Mouse (Mus musculus) midbrain, embryonic 11.5 days (tissue): ENCODE results near the gene Eya2. TPM values are rescaled to one million over a fixed set of nuclear protein-coding genes. Genes with fewer than 3 reads are reported as not detected.

Experiments used
- ATAC-seq: fragments of 200-750 bp; cut with Nextera tagmentation; 2 replicates; pipeline ENCODE4 v1.8.0; 2017; ENCODE audit warnings: moderate TSS enrichment, moderate library complexity; ENCODE audit not compliant: low FRiP score
- DNase-seq: peaks from one replicate; pipeline ENCODE4 v3.0.0; 2015; ENCODE audit warnings: low spot score; ENCODE audit errors: missing footprints
- H3K27ac ChIP-seq: fragments of 300-500 bp; sonication (generic); 2 replicates; pipeline ENCODE4 v1.5.1; 2014; ENCODE audit warnings: low read depth, low read length
- H3K27me3 ChIP-seq: fragments of 300-500 bp; sonication (generic); 2 replicates; pipeline ENCODE4 v1.6.1; 2014; ENCODE audit warnings: mild to moderate bottlenecking, low read length, moderate library complexity, mixed read lengths; ENCODE audit not compliant: control insufficient read depth, insufficient read depth
- H3K36me3 ChIP-seq: fragments of 300-500 bp; sonication (generic); 2 replicates; pipeline ENCODE4 v1.6.1; 2014; ENCODE audit warnings: mild to moderate bottlenecking, low read length, moderate library complexity, mixed read lengths; ENCODE audit not compliant: control insufficient read depth, insufficient read depth
- H3K4me1 ChIP-seq: fragments of 300-500 bp; sonication (generic); 2 replicates; pipeline ENCODE4 v1.6.1; 2014; ENCODE audit warnings: low read length; ENCODE audit not compliant: control insufficient read depth, insufficient read depth
- H3K4me2 ChIP-seq: fragments of 300-500 bp; sonication (generic); 2 replicates; pipeline ENCODE4 v1.6.1; 2014; ENCODE audit warnings: mild to moderate bottlenecking, moderate library complexity
- H3K4me3 ChIP-seq: fragments of 300-500 bp; sonication (generic); 2 replicates; pipeline ENCODE4 v1.5.1; 2014; ENCODE audit warnings: low read depth, low read length
- H3K9ac ChIP-seq: fragments of 300-500 bp; sonication (generic); 2 replicates; pipeline ENCODE4 v1.6.1; 2014; ENCODE audit warnings: low read length
- H3K9me3 ChIP-seq: fragments of 300-500 bp; sonication (generic); 2 replicates; pipeline ENCODE4 v1.6.1; 2016; ENCODE audit warnings: low read length; ENCODE audit not compliant: control insufficient read depth
- WGBS: fragments of 180-500 bp; shearing (Covaris S2); extraction: QIAGEN DNeasy Blood & Tissue Kit; methylation state at CpG from one replicate; pipeline ENCODE4 v1.1.7; 2014; 5-methylcytosine and 5-hydroxymethylcytosine counted together
- polyA plus RNA-seq: library from polyadenylated mRNA; unstranded; fragments of >200 nt; fragmentation: Nextera tagmentation; extraction: Ambion mirVana; gene quantifications from 2 replicates; pipeline ENCODE4 v1.2.1, GENCODE M21; 2014

Eya2 gene
- polyA plus RNA-seq, 1 experiment from 2014 or later = 6.9 TPM

GRCm38 (mm10) chr2:165708266-165708665 is 113.4 kb downstream of the Eya2 start:
- WGBS = 78% methylated on average over 9 of the region's 9 CpGs
- Histone ChIP-seq H3K9me3 (no peaks in the 10 kb centered on the region), H3K27ac (no peak overlapping the region), H3K4me1 (no peaks in the 10 kb centered on the region), H3K36me3 (no peaks in the 10 kb centered on the region), H3K4me3 (no peak overlapping the region), H3K4me2 (no peak overlapping the region), H3K9ac (no peak overlapping the region), H3K27me3 (no peaks in the 10 kb centered on the region)
- ATAC-seq (no peak), DNase-seq (no peak)

- Histone ChIP-seq H3K9ac (no peak overlapping the region), H3K4me1 (peaks cover 3% of the 10 kb centered on the region; the same call in 1 of the 2 replicates), H3K4me2 (no peak overlapping the region), H3K4me3 (no peak overlapping the region), H3K9me3 (no peaks in the 10 kb centered on the region), H3K27me3 (no peaks in the 10 kb centered on the region), H3K27ac (no peak overlapping the region), H3K36me3 (no peaks in the 10 kb centered on the region)
- ATAC-seq (no peak), DNase-seq (no peak)
- 88% methylated on average over 6 of the region's 6 CpGs for WGBS
These were observed 121.9 kb downstream of the Eya2 start for GRCm38 (mm10) chr2:165716688-165717087.

- no peaks in the 10 kb centered on the region for H3K27me3 ChIP-seq
- H3K9me3 ChIP-seq = no peaks in the 10 kb centered on the region
- no peak overlapping the region for H3K4me3 ChIP-seq
- ATAC-seq = no peak
- no peak for DNase-seq
- H3K4me1 ChIP-seq = peaks cover 3% of the 10 kb centered on the region; the same call in 1 of the 2 replicates
- H3K9ac ChIP-seq = no peak overlapping the region
- H3K4me2 ChIP-seq = no peak overlapping the region
- H3K27ac ChIP-seq = no peak overlapping the region
- 69% methylated on average over 23 of the region's 23 CpGs for WGBS
- H3K36me3 ChIP-seq = no peaks in the 10 kb centered on the region
These were observed 122.6 kb downstream of the Eya2 start for GRCm38 (mm10) chr2:165717182-165718176.

- no peak overlapping the region for H3K4me2 ChIP-seq
- 87% methylated on average over 8 of the region's 8 CpGs for WGBS
- H3K4me1 ChIP-seq = peaks cover 3% of the 10 kb centered on the region; the same call in 1 of the 2 replicates
These were observed 124.5 kb downstream of the Eya2 start for GRCm38 (mm10) chr2:165719382-165719781.

GRCm38 (mm10) chr2:165721941-165722340 is 127.1 kb downstream of the Eya2 start:
- no peak overlapping the region for H3K4me3 ChIP-seq
- 89% methylated on average over 5 of the region's 5 CpGs for WGBS
- H3K4me1 ChIP-seq = peaks cover 3% of the 10 kb centered on the region; the same call in 1 of the 2 replicates
- no peak overlapping the region for H3K4me2 ChIP-seq
- H3K27ac ChIP-seq = no peak overlapping the region
- H3K36me3 ChIP-seq = no peaks in the 10 kb centered on the region
- DNase-seq (no peak), ATAC-seq (no peak)
- no peak overlapping the region for H3K9ac ChIP-seq
- H3K27me3 ChIP-seq = no peaks in the 10 kb centered on the region
- H3K9me3 ChIP-seq = no peaks in the 10 kb centered on the region

More at GRCm38 (mm10) chr2:165719382-165719781, 124.5 kb downstream of the Eya2 start:
- H3K9me3 ChIP-seq = no peaks in the 10 kb centered on the region
- ATAC-seq (no peak), DNase-seq (no peak)
- no peak overlapping the region for H3K9ac ChIP-seq
- no peak overlapping the region for H3K27ac ChIP-seq
- H3K27me3 ChIP-seq = no peaks in the 10 kb centered on the region
- H3K36me3 ChIP-seq = no peaks in the 10 kb centered on the region
- H3K4me3 ChIP-seq = no peak overlapping the region

- Histone ChIP-seq H3K36me3 (no peaks in the 10 kb centered on the region), H3K4me1 (no peaks in the 10 kb centered on the region), H3K27me3 (no peaks in the 10 kb centered on the region), H3K4me3 (no peak overlapping the region), H3K4me2 (no peak overlapping the region), H3K9me3 (no peaks in the 10 kb centered on the region), H3K27ac (no peak overlapping the region), H3K9ac (no peak overlapping the region)
- no peak for ATAC-seq
- WGBS = 89% methylated on average over 18 of the region's 18 CpGs
- no peak for DNase-seq
These were observed 137.9 kb downstream of the Eya2 start for GRCm38 (mm10) chr2:165732552-165733238.

GRCm38 (mm10) chr2:165733701-165734100 is 138.9 kb downstream of the Eya2 start:
- no peak overlapping the region for H3K27ac ChIP-seq
- WGBS = 85% methylated on average over 8 of the region's 8 CpGs

GRCm38 (mm10) chr2:165736297-165736696 is 141.5 kb downstream of the Eya2 start:
- Histone ChIP-seq H3K9me3 (no peaks in the 10 kb centered on the region), H3K27me3 (no peaks in the 10 kb centered on the region), H3K4me2 (no peak overlapping the region), H3K4me1 (peaks cover 8% of the 10 kb centered on the region), H3K27ac (no peak overlapping the region), H3K9ac (no peak overlapping the region), H3K4me3 (no peak overlapping the region), H3K36me3 (no peaks in the 10 kb centered on the region)
- DNase-seq (no peak), ATAC-seq (no peak)
- WGBS = 76% methylated on average over 2 of the region's 2 CpGs

More at GRCm38 (mm10) chr2:165733701-165734100, 138.9 kb downstream of the Eya2 start:
- H3K4me1 ChIP-seq = no peaks in the 10 kb centered on the region
- no peaks in the 10 kb centered on the region for H3K9me3 ChIP-seq
- H3K4me3 ChIP-seq = no peak overlapping the region
- DNase-seq (no peak), ATAC-seq (no peak)
- no peak overlapping the region for H3K9ac ChIP-seq
- no peaks in the 10 kb centered on the region for H3K27me3 ChIP-seq
- no peaks in the 10 kb centered on the region for H3K36me3 ChIP-seq
- no peak overlapping the region for H3K4me2 ChIP-seq

- Histone ChIP-seq H3K4me1 (peaks cover 18% of the 10 kb centered on the region), H3K27ac (no peak overlapping the region), H3K4me3 (no peak overlapping the region), H3K27me3 (no peaks in the 10 kb centered on the region), H3K9me3 (no peaks in the 10 kb centered on the region), H3K9ac (no peak overlapping the region), H3K36me3 (no peaks in the 10 kb centered on the region), H3K4me2 (no peak overlapping the region)
- WGBS = 17% methylated on average over 5 of the region's 5 CpGs
- no peak for ATAC-seq
- DNase-seq = no peak
These were observed 145.5 kb downstream of the Eya2 start for GRCm38 (mm10) chr2:165740381-165740780.
